Mouse (Mus musculus) C2C12 (cell line): ENCODE measurements around the gene Arfrp1.

Experiments
- CEBPB ChIP-seq: IDR thresholded peaks from one replicate; pipeline ENCODE4 v1.6.1; 2011; ENCODE audit warnings: low read depth, mild to moderate bottlenecking, control low read depth, moderate library complexity
- CTCF ChIP-seq: IDR thresholded peaks from one replicate; pipeline ENCODE4 v1.5.1; 2011; ENCODE audit not compliant: control insufficient read depth, insufficient read depth, insufficient read length
- MAX ChIP-seq: IDR thresholded peaks from one replicate; pipeline ENCODE4 v1.6.1; 2011; ENCODE audit warnings: mild to moderate bottlenecking, control low read depth
- MYOD1 ChIP-seq: IDR thresholded peaks from one replicate; pipeline ENCODE4 v1.6.1; 2011; ENCODE audit warnings: low read depth; ENCODE audit not compliant: control insufficient read depth, insufficient read length
- MYOG ChIP-seq: IDR thresholded peaks from one replicate; pipeline ENCODE4 v1.6.1; 2011; ENCODE audit not compliant: control insufficient read depth, insufficient read length; ENCODE audit errors: extremely low read depth

DNA sequence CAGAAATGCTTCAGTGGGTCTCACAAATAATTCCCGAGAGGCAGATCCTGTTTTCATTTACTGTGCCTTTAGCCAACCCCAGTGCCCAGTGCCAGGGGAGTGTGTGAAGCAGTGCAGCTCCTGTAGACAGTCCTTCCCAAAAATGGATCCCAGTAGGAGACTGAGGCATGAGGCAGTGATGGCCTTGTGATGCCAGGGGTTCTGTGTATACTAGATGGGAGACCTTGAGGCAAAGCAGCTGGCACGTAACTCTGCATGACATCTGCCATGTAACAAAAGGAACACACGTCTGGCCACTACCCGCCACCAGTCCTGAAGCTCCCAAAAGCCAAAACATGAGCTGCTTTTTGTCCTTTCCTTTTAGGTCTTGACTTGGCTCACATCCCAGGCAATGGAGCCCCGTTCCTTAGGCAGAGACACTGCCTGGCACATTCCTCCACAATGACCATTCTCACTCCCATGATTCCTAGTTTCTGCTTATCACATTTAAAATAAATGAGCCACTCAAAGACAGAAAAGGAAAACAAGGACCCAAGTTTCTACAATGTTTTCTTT, 32.1 kb upstream of the Arfrp1 start:
- TF ChIP-seq CTCF: no peak
- no peak for TF ChIP-seq MYOD1
- TF ChIP-seq CEBPB: no peak
- no peak for TF ChIP-seq MYOG
- TF ChIP-seq MAX: no peak
